Mouse (Mus musculus) embryonic facial prominence, embryonic 13.5 days (tissue): ENCODE data around the gene Nr2f6. TPM values are rescaled to one million over a fixed set of nuclear protein-coding genes. Genes with fewer than 3 reads are reported as not detected.

ENCODE experiments used
- ATAC-seq: fragments of 200-750 bp; cut with Nextera tagmentation; 2 replicates; pipeline ENCODE4 v1.8.0; 2017; ENCODE audit warnings: low read depth; ENCODE audit not compliant: insufficient number of reproducible peaks, insufficient read depth, low FRiP score, low TSS enrichment
- H3K27ac ChIP-seq: fragments of 300-500 bp; sonication (generic); 2 replicates; pipeline ENCODE4 v1.5.1; 2015; ENCODE audit warnings: moderate library complexity, mild to moderate bottlenecking, inconsistent platforms
- H3K27me3 ChIP-seq: fragments of 300-500 bp; sonication (generic); 2 replicates; pipeline ENCODE4 v1.6.1; 2015; ENCODE audit warnings: mild to moderate bottlenecking, inconsistent platforms
- H3K36me3 ChIP-seq: fragments of 300-500 bp; sonication (generic); 2 replicates; pipeline ENCODE4 v1.6.1; 2015; ENCODE audit warnings: mild to moderate bottlenecking, inconsistent platforms
- H3K4me1 ChIP-seq: fragments of 300-500 bp; sonication (generic); 2 replicates; pipeline ENCODE4 v1.6.1; 2015; ENCODE audit warnings: inconsistent platforms
- H3K4me2 ChIP-seq: fragments of 300-500 bp; sonication (generic); 2 replicates; pipeline ENCODE4 v1.6.1; 2015; ENCODE audit warnings: moderate library complexity, mild to moderate bottlenecking, inconsistent platforms
- H3K4me3 ChIP-seq: fragments of 300-500 bp; sonication (generic); 2 replicates; pipeline ENCODE4 v1.5.1; 2015; ENCODE audit warnings: mild to moderate bottlenecking, inconsistent platforms
- H3K9ac ChIP-seq: fragments of 300-500 bp; sonication (generic); 2 replicates; pipeline ENCODE4 v1.6.1; 2015; ENCODE audit warnings: mild to moderate bottlenecking, inconsistent platforms
- H3K9me3 ChIP-seq: fragments of 300-500 bp; sonication (generic); 2 replicates; pipeline ENCODE4 v1.6.1; 2016; ENCODE audit warnings: inconsistent platforms
- WGBS: fragments of 180-500 bp; shearing (Covaris S2); methylation state at CpG from one replicate; pipeline ENCODE4 v1.1.7; 2015; ENCODE audit warnings: mixed read lengths; 5-methylcytosine and 5-hydroxymethylcytosine counted together
- polyA plus RNA-seq: library from polyadenylated mRNA; unstranded; fragments of >200 nt; fragmentation: Nextera tagmentation; extraction: Ambion mirVana; gene quantifications from 2 replicates; pipeline ENCODE4 v1.2.1, GENCODE M21; 2015

Nr2f6 gene
- polyA plus RNA-seq, 1 experiment from 2014 or later: 46.6 TPM

DNA sequence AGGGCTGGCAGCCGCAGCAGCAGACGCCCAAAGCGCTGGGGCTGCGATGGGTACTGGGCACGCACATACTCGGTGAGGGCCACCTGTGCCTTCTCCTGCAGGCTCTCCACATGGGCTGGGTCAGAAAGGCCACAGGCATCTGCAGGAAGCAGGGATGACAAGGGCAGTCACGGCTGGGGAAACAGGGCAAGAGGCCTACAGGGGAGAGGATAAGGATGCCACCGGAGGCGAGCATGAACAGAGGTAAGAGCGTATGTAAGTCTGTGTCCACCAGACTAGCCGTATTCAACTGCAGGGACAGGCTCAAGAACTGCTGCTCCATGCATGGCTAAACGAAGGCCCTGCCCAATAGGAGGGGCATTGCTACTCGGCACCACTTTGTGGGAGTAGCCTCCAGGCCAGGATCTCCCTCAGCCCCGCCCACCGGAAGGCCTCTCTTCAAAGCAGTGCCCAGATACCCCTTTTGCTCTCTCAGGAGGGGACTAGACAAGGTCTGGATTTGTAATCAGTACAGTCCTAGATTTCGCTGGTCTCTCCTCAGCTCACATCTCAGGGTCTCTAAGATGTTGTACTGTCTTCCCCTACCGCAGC lies 7.0 kb downstream of the Nr2f6 start:
- Histone ChIP-seq H3K9me3 (no peaks in the 10 kb centered on the region), H3K27me3 (peaks cover 6% of the 10 kb centered on the region; the same call in 1 of the 2 replicates), H3K4me2 (no peak overlapping the region), H3K4me3 (no peak overlapping the region), H3K27ac (no peak overlapping the region), H3K4me1 (peaks cover 47% of the 10 kb centered on the region), H3K36me3 (peaks cover 48% of the 10 kb centered on the region), H3K9ac (no peak overlapping the region)
- no peak for ATAC-seq
- WGBS: 76% methylated on average over 17 of the region's 17 CpGs

DNA sequence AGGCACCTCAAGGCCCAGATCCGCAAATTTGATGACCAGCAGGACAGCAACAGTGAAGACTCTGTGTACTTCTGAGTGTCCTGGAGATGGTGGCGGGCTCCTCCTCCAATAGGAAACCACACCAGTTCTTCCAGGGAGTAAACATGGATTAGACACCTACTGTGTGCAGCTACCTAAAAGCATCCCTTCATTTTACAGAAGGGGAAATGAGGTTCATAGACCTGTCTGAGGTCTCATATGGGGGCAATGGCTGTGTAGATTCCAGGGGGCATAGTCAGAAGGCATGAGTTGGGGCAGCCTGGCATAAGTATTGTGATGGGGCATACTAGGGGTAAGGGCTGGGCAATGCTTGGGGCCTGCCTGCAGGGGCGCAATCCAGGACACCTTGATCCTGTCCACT lies 8.8 kb downstream of the Nr2f6 start:
- 85% methylated on average over 3 of the region's 3 CpGs for WGBS
- H3K27ac ChIP-seq: no peak overlapping the region

DNA sequence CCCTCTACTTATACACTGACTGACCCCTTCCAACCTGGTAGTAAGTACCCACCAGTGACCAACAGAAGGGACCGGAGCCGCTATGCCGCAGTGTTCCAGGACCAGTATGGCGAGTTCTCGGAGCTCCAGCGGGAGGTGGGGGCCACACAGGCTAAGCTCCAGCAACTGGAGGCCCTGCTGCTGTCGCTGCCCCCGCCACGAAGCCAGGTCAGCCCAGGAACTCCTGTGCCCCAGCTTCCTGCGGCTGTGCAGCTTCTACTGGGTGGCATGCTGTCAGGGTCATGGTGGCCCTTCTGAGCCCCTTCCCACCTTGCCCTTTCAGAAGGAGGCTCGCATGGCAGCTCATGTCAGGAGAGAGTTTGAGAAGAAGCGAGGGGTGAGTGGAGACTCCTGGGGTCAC lies 9.3 kb downstream of the Nr2f6 start:
- Histone ChIP-seq H3K9me3 (no peaks in the 10 kb centered on the region), H3K27me3 (peaks cover 6% of the 10 kb centered on the region; the same call in 1 of the 2 replicates), H3K4me1 (peaks cover 45% of the 10 kb centered on the region), H3K36me3 (peaks cover 52% of the 10 kb centered on the region), H3K4me3 (no peak overlapping the region), H3K27ac (no peak overlapping the region), H3K4me2 (no peak overlapping the region), H3K9ac (no peak overlapping the region)
- ATAC-seq: no peak
- WGBS: 84% methylated on average over 12 of the region's 12 CpGs

More for the DNA sequence above, 8.8 kb downstream of the Nr2f6 start:
- peaks cover 40% of the 10 kb centered on the region for H3K4me1 ChIP-seq
- H3K36me3 ChIP-seq: peaks cover 57% of the 10 kb centered on the region
- no peak overlapping the region for H3K4me2 ChIP-seq
- peaks cover 6% of the 10 kb centered on the region; the same call in 1 of the 2 replicates for H3K27me3 ChIP-seq
- H3K9ac ChIP-seq: no peak overlapping the region
- ATAC-seq: no peak
- no peaks in the 10 kb centered on the region for H3K9me3 ChIP-seq
- H3K4me3 ChIP-seq: no peak overlapping the region

DNA sequence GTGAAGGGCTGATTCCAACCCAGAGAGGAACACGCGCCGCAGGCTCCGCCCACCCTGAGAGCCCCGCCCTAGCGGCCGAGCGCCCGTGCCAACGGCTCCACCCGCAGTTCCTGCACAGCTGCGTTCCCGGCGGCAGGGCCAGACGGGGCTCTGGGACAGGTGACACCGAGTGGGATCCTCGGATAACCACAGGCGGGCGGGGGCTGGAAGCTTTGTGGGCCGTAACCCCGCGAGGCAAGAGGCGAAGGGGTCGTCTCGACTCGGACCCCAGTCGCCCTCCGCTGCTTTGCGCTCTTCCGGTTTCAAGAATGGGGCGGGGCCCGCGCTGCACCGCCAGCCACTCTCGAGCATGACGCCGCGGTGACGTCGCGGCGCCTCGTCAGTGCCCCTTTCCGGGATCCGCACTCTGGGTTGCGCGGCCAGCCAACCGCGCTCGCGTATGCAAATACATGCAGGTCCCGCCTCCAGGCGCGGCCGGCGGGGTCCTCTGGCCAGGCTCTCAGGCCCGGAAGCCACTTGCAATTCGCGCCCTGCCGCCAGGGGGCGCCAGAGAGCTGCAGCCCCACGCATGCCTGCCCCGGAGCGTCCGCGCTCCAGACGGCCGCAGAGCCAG lies 10.4 kb downstream of the Nr2f6 start, which contains the start of gene Ocel1:
Gene Ocel1 (plus strand): TSS at position 63 of the 613 bp plus-strand sequence.
- H3K27ac ChIP-seq: peak within 1 kb of the TSS; percentile 84
- H3K27me3 ChIP-seq: 0 out of 2 replicates have a peak, but pooled peaks cover under 1% of the 10 kb centered on the region
- H3K9me3 ChIP-seq: no peaks in the 10 kb centered on the region
- H3K36me3 ChIP-seq: peaks cover 44% of the 10 kb centered on the region
- WGBS: under 1% methylated on average over 68 of the region's 68 CpGs
- peak within 1 kb of the TSS; percentile 65 for H3K4me3 ChIP-seq
- ATAC-seq: peak; percentile 81
- peak within 1 kb of the TSS; percentile 70 for H3K9ac ChIP-seq
- H3K4me2 ChIP-seq: peak within 1 kb of the TSS; percentile 57
- H3K4me1 ChIP-seq: peaks cover 38% of the 10 kb centered on the region

DNA sequence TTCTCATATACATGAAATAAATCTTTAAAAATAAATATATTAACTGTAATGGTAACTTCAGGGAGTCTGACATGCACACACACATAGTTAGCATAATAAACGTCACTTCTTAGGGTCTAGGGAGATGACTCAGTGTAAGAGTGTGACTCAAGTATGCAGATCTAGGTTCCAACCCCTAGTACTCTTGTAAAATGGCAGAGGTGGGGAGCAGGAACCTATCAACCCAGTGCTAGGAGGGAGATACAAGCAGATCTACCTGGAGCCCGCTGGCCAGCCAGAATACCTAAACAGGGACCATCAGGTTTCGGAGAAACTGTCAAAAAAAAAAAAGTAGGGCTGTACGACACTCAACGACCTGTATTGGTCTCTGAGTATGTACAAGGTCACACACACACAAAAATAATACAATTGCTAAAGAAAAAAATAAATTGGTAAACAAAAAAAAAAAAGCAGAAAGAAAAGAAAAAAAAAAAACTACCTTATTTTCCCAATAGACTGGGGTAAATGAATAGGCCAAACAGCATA lies 11.0 kb downstream of the Nr2f6 start:
- peak overlapping the region; percentile 65 for H3K4me3 ChIP-seq
- peak overlapping the region; percentile 57 for H3K4me2 ChIP-seq
- no peak for ATAC-seq
- 24% methylated on average over 5 of the region's 5 CpGs for WGBS
- H3K4me1 ChIP-seq: peaks cover 38% of the 10 kb centered on the region
- H3K9ac ChIP-seq: no peak overlapping the region
- H3K9me3 ChIP-seq: no peaks in the 10 kb centered on the region
- H3K27ac ChIP-seq: peak overlapping the region; percentile 84; the same call in 1 of the 2 replicates
- peaks cover 44% of the 10 kb centered on the region for H3K36me3 ChIP-seq
- no peaks in the 10 kb centered on the region for H3K27me3 ChIP-seq

DNA sequence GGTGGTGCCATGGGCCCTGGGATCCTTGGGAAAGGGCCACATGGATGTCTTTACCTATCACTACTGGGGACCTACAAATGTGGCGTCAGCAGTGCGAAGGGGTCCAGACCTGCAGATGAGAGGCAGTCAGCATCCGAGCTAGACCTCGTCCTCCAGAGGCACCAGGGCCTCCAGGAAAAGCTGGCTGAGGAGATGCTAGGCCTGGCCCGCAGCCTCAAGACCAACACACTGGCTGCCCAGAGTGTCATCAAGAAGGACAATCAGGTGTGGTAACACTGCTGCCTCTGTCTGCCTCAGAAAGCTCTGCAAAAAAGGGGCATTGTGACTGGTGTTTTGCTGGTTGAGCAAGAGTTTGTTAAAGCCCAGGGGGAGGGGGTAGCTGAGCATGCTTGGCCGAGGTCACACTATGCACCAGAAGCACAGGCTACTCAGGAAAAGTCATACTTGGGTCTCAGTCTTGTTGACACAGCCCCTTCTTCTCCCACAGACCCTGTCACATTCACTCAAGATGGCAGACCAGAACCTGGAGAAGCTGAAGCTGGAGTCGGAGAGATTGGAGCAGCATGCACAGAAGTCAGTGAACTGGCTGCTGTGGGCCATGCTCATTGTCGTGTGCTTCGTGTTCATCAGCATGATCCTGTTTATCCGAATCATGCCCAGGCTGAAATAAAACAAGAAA lies 12.6 kb downstream of the Nr2f6 start:
- WGBS: 88% methylated on average over 10 of the region's 10 CpGs

DNA sequence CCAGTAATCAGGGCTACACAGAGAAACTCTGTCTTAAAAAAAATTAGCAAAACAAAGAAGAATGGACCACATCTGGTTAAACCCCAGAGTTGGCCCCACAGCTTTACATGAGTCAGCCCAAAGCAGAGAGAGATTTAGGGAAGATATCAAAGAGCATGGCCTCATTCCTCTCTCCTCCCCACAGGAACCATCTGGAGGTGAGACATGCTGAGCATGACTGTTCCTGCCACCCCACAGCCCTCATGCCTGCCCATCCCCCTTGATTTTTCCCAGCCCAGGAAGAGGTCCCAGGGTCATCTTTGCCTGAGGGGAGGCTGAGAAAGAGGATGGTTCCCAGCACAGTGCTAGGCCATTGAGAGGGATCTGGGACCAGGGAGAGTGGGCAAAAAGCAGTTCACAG lies 13.4 kb downstream of the Nr2f6 start:
- Histone ChIP-seq H3K9ac (peak overlapping the region; percentile 77; the same call in 1 of the 2 replicates), H3K4me2 (peak overlapping the region; percentile 72), H3K4me1 (peaks cover 31% of the 10 kb centered on the region), H3K27me3 (no peaks in the 10 kb centered on the region), H3K9me3 (no peaks in the 10 kb centered on the region), H3K27ac (no peak overlapping the region; the same call in 1 of the 2 replicates), H3K36me3 (peaks cover 20% of the 10 kb centered on the region), H3K4me3 (no peak overlapping the region; the same call in 1 of the 2 replicates)
- no peak for ATAC-seq

More for the DNA sequence above, 12.6 kb downstream of the Nr2f6 start:
- Histone ChIP-seq H3K4me2 (no peak overlapping the region), H3K4me3 (no peak overlapping the region), H3K9ac (peak overlapping the region; percentile 21; the same call in 1 of the 2 replicates), H3K27ac (no peak overlapping the region), H3K4me1 (peaks cover 31% of the 10 kb centered on the region), H3K27me3 (no peaks in the 10 kb centered on the region), H3K36me3 (peaks cover 28% of the 10 kb centered on the region), H3K9me3 (no peaks in the 10 kb centered on the region)
- ATAC-seq: no peak

DNA sequence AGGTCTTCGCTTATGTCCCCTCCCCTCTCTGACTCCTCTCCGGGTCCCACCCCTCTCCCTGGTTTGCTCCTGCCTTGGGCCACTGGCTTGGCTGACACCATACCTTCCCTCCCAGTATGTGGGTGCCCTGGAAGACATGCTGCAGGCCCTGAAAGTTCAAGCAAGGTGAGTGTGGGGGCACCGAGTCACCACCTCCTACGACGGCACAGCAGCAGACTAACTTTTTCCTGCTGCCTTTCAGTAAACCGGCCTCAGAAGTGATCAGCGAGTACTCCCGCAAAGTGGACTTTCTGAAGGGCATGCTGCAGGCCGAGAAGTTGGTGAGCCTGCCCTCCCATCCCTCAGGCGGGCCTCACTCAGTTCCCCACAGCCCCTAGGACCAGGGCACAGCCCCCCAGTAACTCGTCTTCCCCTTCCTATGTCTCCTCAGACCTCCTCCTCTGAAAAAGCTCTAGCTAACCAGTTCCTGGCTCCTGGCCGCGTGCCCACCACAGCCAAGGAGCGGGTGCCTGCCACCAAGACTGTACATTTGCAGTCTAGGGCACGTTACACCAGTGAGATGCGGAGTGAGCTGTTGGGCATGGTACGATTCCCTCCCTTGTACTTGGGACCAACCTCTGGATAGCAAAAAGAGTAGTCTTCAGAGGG lies 14.1 kb downstream of the Nr2f6 start:
- no peaks in the 10 kb centered on the region for H3K9me3 ChIP-seq
- H3K4me3 ChIP-seq: peak overlapping the region; percentile 54
- H3K27me3 ChIP-seq: no peaks in the 10 kb centered on the region
- peak overlapping the region; percentile 77 for H3K9ac ChIP-seq
- peaks cover 31% of the 10 kb centered on the region for H3K4me1 ChIP-seq
- peak; percentile 84; the same call in 1 of the 2 replicates for ATAC-seq
- WGBS: 47% methylated on average over 17 of the region's 17 CpGs
- peak overlapping the region; percentile 72 for H3K4me2 ChIP-seq
- peaks cover 17% of the 10 kb centered on the region for H3K36me3 ChIP-seq
- H3K27ac ChIP-seq: peak overlapping the region; percentile 86

DNA sequence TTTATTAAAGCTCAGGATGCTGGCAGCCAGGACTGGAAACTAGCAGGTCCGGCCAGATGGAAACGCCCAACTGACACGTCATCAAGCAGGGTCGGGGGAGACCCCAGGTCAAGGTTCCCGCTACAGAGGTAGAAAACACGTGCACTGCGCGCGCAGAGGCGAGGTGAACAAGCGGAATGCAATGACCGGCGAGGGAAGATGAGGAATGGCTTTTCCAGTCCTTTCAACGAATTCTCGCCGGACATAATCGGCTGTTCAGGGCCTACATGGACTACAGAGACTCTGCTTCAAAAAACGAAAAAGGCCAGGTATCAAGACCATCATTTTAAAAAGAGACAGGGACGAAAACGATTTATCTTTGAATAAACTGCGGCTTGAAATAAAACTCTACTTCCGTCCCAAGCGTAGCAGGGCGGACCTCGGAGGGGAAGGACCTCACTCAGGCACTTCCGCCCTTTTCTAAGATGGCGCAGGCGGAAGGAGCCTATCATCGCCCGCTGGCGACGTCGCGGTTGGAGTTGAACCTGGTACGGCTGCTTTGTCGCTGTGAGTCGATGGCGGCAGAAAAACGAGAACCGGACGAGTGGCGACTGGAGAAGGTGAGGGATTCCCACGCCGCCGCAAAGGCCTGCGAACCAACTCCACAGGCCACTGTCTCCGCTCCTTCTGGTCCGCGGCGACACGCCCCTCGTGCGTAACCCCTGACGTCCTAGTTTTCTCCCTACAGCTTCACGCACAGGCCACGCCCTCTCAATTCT lies 14.8 kb downstream of the Nr2f6 start, which contains the start of gene Use1:
Gene Use1 (plus strand): TSS at position 78 of the 758 bp plus-strand sequence.
- H3K27me3 ChIP-seq: no peaks in the 10 kb centered on the region
- peaks cover 17% of the 10 kb centered on the region for H3K36me3 ChIP-seq
- H3K27ac ChIP-seq: peak within 1 kb of the TSS; percentile 86
- H3K4me3 ChIP-seq: peak within 1 kb of the TSS; percentile 54
- H3K4me1 ChIP-seq: peaks cover 31% of the 10 kb centered on the region
- peak within 1 kb of the TSS; percentile 77 for H3K9ac ChIP-seq
- peak; percentile 79 for ATAC-seq
- H3K4me2 ChIP-seq: peak within 1 kb of the TSS; percentile 78
- H3K9me3 ChIP-seq: no peaks in the 10 kb centered on the region
- under 1% methylated on average over 56 of the region's 56 CpGs for WGBS

DNA sequence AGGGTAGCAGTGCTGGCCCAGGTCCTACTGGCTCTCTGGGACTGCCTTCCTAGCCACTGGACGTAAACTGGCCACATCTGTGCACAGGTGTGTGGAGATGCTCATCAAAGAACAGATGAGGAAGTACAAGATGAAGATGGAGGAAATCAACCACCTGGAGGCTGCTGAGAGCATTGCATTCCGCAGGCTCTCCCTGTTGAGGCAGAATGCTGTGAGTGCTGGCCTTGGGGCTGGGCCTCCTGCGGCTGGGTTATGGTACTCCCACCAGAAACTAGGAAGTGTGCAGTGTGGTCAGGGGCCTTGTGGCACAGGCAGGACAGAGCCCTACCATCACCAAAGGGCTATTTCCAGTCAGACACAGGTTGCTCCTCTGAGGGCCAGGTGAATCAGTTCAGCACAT lies 23.7 kb downstream of the Nr2f6 start:
- Histone ChIP-seq H3K9ac (0 out of 2 replicates have a peak overlapping the region, but pooled peaks have one; percentile 11), H3K4me2 (no peak overlapping the region), H3K36me3 (peaks cover 85% of the 10 kb centered on the region), H3K9me3 (no peaks in the 10 kb centered on the region), H3K27me3 (no peaks in the 10 kb centered on the region), H3K4me3 (no peak overlapping the region), H3K4me1 (no peaks in the 10 kb centered on the region), H3K27ac (no peak overlapping the region)
- WGBS: 79% methylated on average over 3 of the region's 3 CpGs
- no peak for ATAC-seq
